ENCODE assay signal across 18 mouse cellular contexts in genomic region chr14:102917929-102918328, GRCm38 (mm10).
"Had no signal": no experiment of that assay in that cellular context is flagged by ENCODE, and none has a peak within 500 bp of the region (broad histone marks: within the 10 kb centered on the region; RNA-seq: fewer than 3 reads in every experiment).

No protein-coding gene starts in this region.

- ATAC-seq: liver, embryonic 12.5 days; midbrain, embryonic 15.5 days had no signal

- H3K4me1 ChIP-seq: limb, embryonic 13.5 days; liver, embryonic 12.5 days; liver, embryonic 15.5 days; lung, embryonic 15.5 days; midbrain, embryonic 12.5 days; midbrain, embryonic 15.5 days; neural tube, embryonic 13.5 days had no signal

- H3K27me3 ChIP-seq: limb, embryonic 13.5 days; liver, embryonic 12.5 days; liver, embryonic 15.5 days; lung, embryonic 15.5 days; midbrain, embryonic 12.5 days; midbrain, embryonic 15.5 days; neural tube, embryonic 13.5 days had no signal

- H3K9ac ChIP-seq: limb, embryonic 13.5 days; liver, embryonic 12.5 days; liver, embryonic 15.5 days; lung, embryonic 15.5 days; midbrain, embryonic 12.5 days; midbrain, embryonic 15.5 days; neural tube, embryonic 13.5 days had no signal

- H3K4me2 ChIP-seq: limb, embryonic 13.5 days; liver, embryonic 12.5 days; liver, embryonic 15.5 days; lung, embryonic 15.5 days; midbrain, embryonic 12.5 days; midbrain, embryonic 15.5 days; neural tube, embryonic 13.5 days had no signal

- H3K9me3 ChIP-seq: limb, embryonic 10.5 days; limb, embryonic 13.5 days; liver, embryonic 12.5 days; liver, embryonic 15.5 days; lung, embryonic 15.5 days; midbrain, embryonic 12.5 days; midbrain, embryonic 15.5 days; neural tube, embryonic 13.5 days had no signal

- DNase-seq: kidney, postnatal 25 days; layer of hippocampus, adult 9-11 months; liver; lung, adult 18-20 months; lung, postnatal 10 days; lung, postnatal 36 days; thymus, adult 18-20 months; thymus, postnatal 36 days had no signal

- H3K27ac ChIP-seq: kidney, postnatal 0 days; limb, embryonic 10.5 days; limb, embryonic 13.5 days; liver, embryonic 12.5 days; liver, embryonic 15.5 days; lung, embryonic 15.5 days; midbrain, embryonic 12.5 days; midbrain, embryonic 15.5 days; neural tube, embryonic 13.5 days had no signal

- H3K4me3 ChIP-seq: layer of hippocampus, adult 2 months; limb, embryonic 10.5 days; limb, embryonic 13.5 days; liver, embryonic 12.5 days; liver, embryonic 15.5 days; lung, embryonic 15.5 days; midbrain, embryonic 12.5 days; midbrain, embryonic 15.5 days; neural tube, embryonic 13.5 days had no signal

- H3K36me3 ChIP-seq: limb, embryonic 10.5 days; limb, embryonic 13.5 days; liver, embryonic 12.5 days; liver, embryonic 15.5 days; lung, embryonic 15.5 days; midbrain, embryonic 12.5 days; midbrain, embryonic 15.5 days; neural tube, embryonic 13.5 days had no signal
